Mouse (Mus musculus): ENCODE data around the gene Pacs2. TPM values are rescaled to one million over a fixed set of nuclear protein-coding genes. Genes with fewer than 3 reads are reported as not detected.

The Pacs2 gene
- polyA plus RNA-seq, 1 experiment from 2014 or later = 6.8 TPM

- Histone ChIP-seq H3K9ac (replicated peaks; ENCODE audit: low read depth) (peak overlapping the region; percentile 95), H3K4me2 (replicated peaks; ENCODE audit: low read depth, low read length) (peak overlapping the region; percentile 98), H3K27ac (ENCODE audit: low read length) (peak overlapping the region; percentile 84), H3K27me3 (replicated peaks; ENCODE audit: insufficient read depth, low read length) (no peaks in the 10 kb centered on the region), H3K4me3 (ENCODE audit: low read depth, low read length) (peak overlapping the region; percentile 89), H3K4me1 (ENCODE audit: insufficient read depth, low read depth, low read length) (no peaks in the 10 kb centered on the region; the same call in 1 of the 2 replicates), H3K9me3 (ENCODE audit: low read length) (no peaks in the 10 kb centered on the region), H3K36me3 (ENCODE audit: insufficient read depth, low read length) (no peaks in the 10 kb centered on the region)
- peak; percentile 35 for ATAC-seq
- TF ChIP-seq CTCF (IDR thresholded peaks at IDR 0.05) (no peak), EP300 (IDR thresholded peaks at IDR 0.05) (no peak)
- DNase-seq (ENCODE audit: low spot score) = no peak
- 1% methylated on average over 31 of the region's 60 CpGs for WGBS
These were observed 84.3 kb downstream of the Pacs2 start for GRCm38 (mm10) chr12:113098530-113099151.

- no peak for TF ChIP-seq CTCF (IDR thresholded peaks at IDR 0.05)
- TF ChIP-seq EP300 (IDR thresholded peaks at IDR 0.05) = no peak
- 18% methylated on average over 6 of the region's 6 CpGs for WGBS
- Histone ChIP-seq H3K36me3 (ENCODE audit: insufficient read depth, low read length) (no peaks in the 10 kb centered on the region), H3K27ac (ENCODE audit: low read length) (no peak overlapping the region), H3K4me3 (ENCODE audit: low read depth, low read length) (no peak overlapping the region), H3K9ac (replicated peaks; ENCODE audit: low read depth) (peak overlapping the region; percentile 95; the same call in 1 of the 2 replicates), H3K4me2 (replicated peaks; ENCODE audit: low read depth, low read length) (peak overlapping the region; percentile 98), H3K9me3 (ENCODE audit: low read length) (no peaks in the 10 kb centered on the region), H3K4me1 (ENCODE audit: insufficient read depth, low read depth, low read length) (no peaks in the 10 kb centered on the region; the same call in 1 of the 2 replicates), H3K27me3 (replicated peaks; ENCODE audit: insufficient read depth, low read length) (no peaks in the 10 kb centered on the region)
- ATAC-seq = no peak
- no peak for DNase-seq (ENCODE audit: low spot score)
These were observed 85.3 kb downstream of the Pacs2 start for GRCm38 (mm10) chr12:113099470-113100237.

GRCm38 (mm10) chr12:113100448-113101076 is 86.3 kb downstream of the Pacs2 start:
- 68% methylated on average over 5 of the region's 5 CpGs for WGBS
- Histone ChIP-seq H3K4me1 (ENCODE audit: insufficient read depth, low read depth, low read length) (no peaks in the 10 kb centered on the region; the same call in 1 of the 2 replicates), H3K36me3 (ENCODE audit: insufficient read depth, low read length) (no peaks in the 10 kb centered on the region), H3K9ac (replicated peaks; ENCODE audit: low read depth) (no peak overlapping the region), H3K27ac (ENCODE audit: low read length) (no peak overlapping the region), H3K9me3 (ENCODE audit: low read length) (no peaks in the 10 kb centered on the region), H3K4me2 (replicated peaks; ENCODE audit: low read depth, low read length) (no peak overlapping the region), H3K27me3 (replicated peaks; ENCODE audit: insufficient read depth, low read length) (no peaks in the 10 kb centered on the region), H3K4me3 (ENCODE audit: low read depth, low read length) (no peak overlapping the region)
- no peak for TF ChIP-seq EP300 (IDR thresholded peaks at IDR 0.05)
- no peak for TF ChIP-seq CTCF (IDR thresholded peaks at IDR 0.05)
- ATAC-seq (no peak), DNase-seq (ENCODE audit: low spot score) (no peak)

- no peak overlapping the region for H3K9ac ChIP-seq (replicated peaks; ENCODE audit: low read depth)
- H3K27ac ChIP-seq (ENCODE audit: low read length) = no peak overlapping the region
- H3K4me2 ChIP-seq (replicated peaks; ENCODE audit: low read depth, low read length) = no peak overlapping the region
- TF ChIP-seq EP300 (IDR thresholded peaks at IDR 0.05) (no peak), CTCF (IDR thresholded peaks at IDR 0.05) (no peak)
- H3K36me3 ChIP-seq (ENCODE audit: insufficient read depth, low read length) = no peaks in the 10 kb centered on the region
- H3K27me3 ChIP-seq (replicated peaks; ENCODE audit: insufficient read depth, low read length) = no peaks in the 10 kb centered on the region
- ATAC-seq = no peak
- no peaks in the 10 kb centered on the region; the same call in 1 of the 2 replicates for H3K4me1 ChIP-seq (ENCODE audit: insufficient read depth, low read depth, low read length)
- no peaks in the 10 kb centered on the region for H3K9me3 ChIP-seq (ENCODE audit: low read length)
- no peak overlapping the region for H3K4me3 ChIP-seq (ENCODE audit: low read depth, low read length)
- WGBS = 64% methylated on average over 9 of the region's 9 CpGs
- DNase-seq (ENCODE audit: low spot score) = no peak
These were observed 87.1 kb downstream of the Pacs2 start for GRCm38 (mm10) chr12:113101251-113101960.

GRCm38 (mm10) chr12:113102461-113102860 is 88.2 kb downstream of the Pacs2 start:
- no peak overlapping the region for H3K4me3 ChIP-seq (ENCODE audit: low read depth, low read length)
- H3K4me2 ChIP-seq (replicated peaks; ENCODE audit: low read depth, low read length) = no peak overlapping the region
- ATAC-seq (peak; percentile 43), DNase-seq (ENCODE audit: low spot score) (peak; percentile 65)
- WGBS = 54% methylated on average over 6 of the region's 6 CpGs
- TF ChIP-seq CTCF (IDR thresholded peaks at IDR 0.05) (peak; percentile 77), EP300 (IDR thresholded peaks at IDR 0.05) (no peak)
- no peak overlapping the region for H3K9ac ChIP-seq (replicated peaks; ENCODE audit: low read depth)
- no peaks in the 10 kb centered on the region for H3K9me3 ChIP-seq (ENCODE audit: low read length)
- H3K36me3 ChIP-seq (ENCODE audit: insufficient read depth, low read length) = no peaks in the 10 kb centered on the region
- H3K4me1 ChIP-seq (ENCODE audit: insufficient read depth, low read depth, low read length) = no peaks in the 10 kb centered on the region; the same call in 1 of the 2 replicates
- no peaks in the 10 kb centered on the region for H3K27me3 ChIP-seq (replicated peaks; ENCODE audit: insufficient read depth, low read length)
- H3K27ac ChIP-seq (ENCODE audit: low read length) = no peak overlapping the region
